Mouse (Mus musculus) adrenal gland, postnatal 10 days (tissue): ENCODE data around the gene Ttyh1. TPM values are rescaled to one million over a fixed set of nuclear protein-coding genes. Genes with fewer than 3 reads are reported as not detected.
"Not testable (repeated sequence)": the region's sequence is repeated elsewhere in the genome, so short reads cannot be mapped to it uniquely, and the experiment has no call there.

Experiments
- DNase-seq: peaks from one replicate; pipeline ENCODE4 v3.0.0; 2021; ENCODE audit warnings: mixed read lengths
- total RNA-seq, 2 experiments: library from RNA; stranded (reverse); gene quantifications; 2 replicates each; pipeline ENCODE4 v1.2.3; 2021

Ttyh1 gene
- total RNA-seq, 2 experiments from 2014 or later: 6.4 to 9.1 TPM

GRCm38 (mm10) chr7:4144046-4144445 is 24.8 kb downstream of the Ttyh1 start:
- DNase-seq: no peak

GRCm38 (mm10) chr7:4144766-4145551 is 25.8 kb downstream of the Ttyh1 start:
- DNase-seq: no peak

- DNase-seq: peak; percentile 78
Measured at GRCm38 (mm10) chr7:4145552-4146190, 26.5 kb downstream of the Ttyh1 start.

DNA sequence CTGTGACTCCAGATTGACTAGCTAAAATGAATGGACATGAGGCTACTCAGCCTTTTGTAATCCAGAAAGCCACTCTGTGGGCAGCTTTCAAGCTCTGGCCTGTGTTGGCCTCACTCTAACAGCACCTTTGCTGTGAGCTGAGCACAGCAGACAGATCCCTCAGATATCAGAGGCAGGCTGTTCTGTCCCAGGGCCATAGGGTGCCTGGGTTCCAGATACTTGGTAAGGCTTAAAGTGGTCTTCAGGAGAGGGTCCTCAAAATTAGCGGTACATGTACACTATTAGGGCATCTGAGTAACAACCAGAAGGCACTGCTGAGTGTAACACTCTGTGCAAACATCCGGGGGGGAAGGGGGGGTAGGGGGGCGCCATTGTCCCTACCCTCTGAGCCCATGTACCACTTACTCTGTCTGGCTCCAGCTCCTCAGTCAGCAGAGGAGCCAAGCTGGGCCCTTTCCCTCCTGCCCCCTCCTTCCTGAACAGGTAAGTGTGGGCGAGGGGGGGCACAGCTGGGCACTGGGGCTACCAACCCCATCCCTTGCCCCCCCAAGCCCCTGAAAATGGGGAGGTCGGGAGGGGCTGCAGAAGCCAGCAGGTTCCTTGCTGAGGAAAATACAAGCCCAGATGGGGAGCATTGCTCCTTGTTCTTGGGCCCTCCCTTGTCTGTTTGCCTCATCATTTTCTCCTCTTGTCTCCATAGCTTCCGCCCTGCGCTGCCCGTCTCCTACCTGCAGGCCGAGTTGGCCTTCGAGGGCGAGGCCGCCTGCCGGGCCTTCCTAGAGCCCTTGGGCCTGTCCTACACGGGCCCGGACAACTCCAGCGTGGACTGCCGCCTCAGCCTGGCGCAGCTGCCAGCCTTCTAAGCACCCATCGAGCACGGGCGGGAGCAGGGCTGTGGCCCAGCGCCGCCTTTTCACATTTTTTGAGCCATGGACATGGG is 27.3 kb downstream of the Ttyh1 start:
- peak; percentile 24 for DNase-seq

DNA sequence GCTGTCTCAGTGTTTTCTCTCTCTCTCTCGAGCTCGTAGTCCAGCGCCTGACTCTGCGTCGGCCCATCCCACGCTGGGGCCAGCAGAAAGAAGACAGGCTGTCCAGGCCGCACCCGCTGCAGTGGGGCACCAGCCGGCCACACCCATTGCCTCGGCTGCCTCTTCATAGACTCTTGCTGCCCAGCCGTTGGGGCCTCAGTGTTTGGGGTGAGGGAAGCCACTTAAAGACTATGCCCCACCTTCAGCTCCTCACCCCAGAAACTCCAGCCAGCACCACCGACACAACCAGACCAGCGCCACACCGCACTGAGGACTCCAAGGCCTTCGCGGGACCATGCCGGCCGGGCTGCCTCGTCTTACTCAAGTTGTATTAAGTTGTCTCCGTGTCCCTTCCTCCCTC is 28.2 kb downstream of the Ttyh1 start:
- peak; percentile 14 for DNase-seq

DNA sequence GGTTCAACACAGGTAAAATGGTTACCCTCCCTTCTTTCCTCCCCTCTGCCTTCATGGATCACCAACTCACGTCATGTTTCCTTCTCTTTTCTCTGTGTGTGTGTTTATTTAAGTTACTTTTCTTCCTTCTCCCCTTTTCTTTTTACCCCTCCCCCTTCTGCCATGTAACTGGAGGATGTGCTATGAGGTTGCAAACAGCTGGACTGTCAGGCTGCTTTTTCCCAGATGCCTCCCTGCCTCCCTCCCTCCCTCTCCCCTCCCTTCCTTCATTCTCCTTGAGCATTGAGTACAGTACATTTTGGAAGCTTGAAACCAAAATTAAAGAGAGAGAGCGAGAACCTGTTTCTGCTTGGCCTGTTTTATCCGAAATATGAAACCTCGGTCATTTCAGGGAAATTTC is 28.6 kb downstream of the Ttyh1 start:
- DNase-seq: no peak

GRCm38 (mm10) chr7:4148341-4149208 is 29.4 kb downstream of the Ttyh1 start:
- DNase-seq: peak; percentile 34

- DNase-seq: peak; percentile 85
Measured at GRCm38 (mm10) chr7:4149209-4150054, 30.2 kb downstream of the Ttyh1 start.

GRCm38 (mm10) chr7:4150059-4150541 is 30.9 kb downstream of the Ttyh1 start, which contains the start of gene Leng9:
Leng9 (minus strand) TSS chr7:4150374.
- DNase-seq: peak; percentile 62

GRCm38 (mm10) chr7:4150811-4151221 is 31.6 kb downstream of the Ttyh1 start:
- DNase-seq: peak; percentile 80

DNA sequence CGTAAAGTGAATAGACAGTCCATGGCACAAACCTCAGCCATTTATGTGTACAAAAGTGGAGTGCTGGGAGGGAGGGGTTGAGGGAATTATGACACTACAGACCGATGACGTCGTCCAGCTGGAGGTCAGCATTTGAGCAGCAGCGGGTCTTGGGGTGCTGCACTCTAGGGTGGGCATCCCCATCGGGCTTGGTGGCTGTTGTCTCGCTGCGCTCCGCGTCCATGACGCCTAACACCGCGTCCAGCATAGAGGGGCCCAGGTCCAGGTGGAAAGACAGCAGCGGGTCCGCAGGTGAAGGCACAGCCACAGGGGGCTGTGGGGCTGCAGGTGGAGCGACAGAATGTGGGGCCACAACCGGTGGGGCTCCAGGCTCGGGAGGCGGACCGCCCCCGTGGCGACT is 32.0 kb downstream of the Ttyh1 start:
- DNase-seq: peak; percentile 29

DNA sequence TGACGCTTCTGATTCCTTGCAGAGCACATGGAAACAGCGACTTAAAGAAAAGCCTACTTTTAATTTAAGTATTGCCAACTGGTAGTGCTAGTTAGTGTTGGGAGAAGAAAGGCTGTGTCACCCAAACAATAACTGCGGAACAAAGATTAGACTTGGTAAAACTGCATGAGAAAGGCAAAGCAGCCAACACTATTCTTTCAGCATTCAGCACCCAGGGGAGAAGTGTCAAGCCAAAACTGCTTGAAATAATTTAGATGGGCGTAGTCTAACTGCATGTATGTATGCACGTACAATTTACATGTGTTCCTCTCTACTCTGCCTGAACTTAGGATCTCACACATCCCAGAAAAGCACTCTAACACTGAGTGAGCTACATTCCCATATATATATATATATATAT is 35.1 kb downstream of the Ttyh1 start:
- DNase-seq: no peak

DNA sequence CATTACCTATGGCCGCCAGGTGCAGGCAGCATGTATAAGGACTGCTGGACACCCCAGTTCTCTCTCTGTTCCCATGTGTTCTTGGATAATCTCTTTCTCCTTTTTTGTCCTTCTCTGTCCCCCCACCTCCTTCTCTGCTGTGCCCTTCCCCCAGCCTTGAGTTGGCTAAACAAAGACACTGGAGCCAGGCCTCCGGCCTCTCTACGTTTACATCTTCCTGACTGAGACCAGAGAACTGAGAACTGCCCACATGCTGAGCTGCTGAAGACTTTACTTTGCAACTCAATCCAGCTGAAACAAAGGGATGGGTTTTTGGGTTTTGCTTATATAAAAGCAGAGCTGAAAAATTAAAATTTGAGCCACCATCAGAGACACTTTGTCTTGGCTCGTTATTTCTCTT is 35.8 kb downstream of the Ttyh1 start:
- no peak for DNase-seq

DNA sequence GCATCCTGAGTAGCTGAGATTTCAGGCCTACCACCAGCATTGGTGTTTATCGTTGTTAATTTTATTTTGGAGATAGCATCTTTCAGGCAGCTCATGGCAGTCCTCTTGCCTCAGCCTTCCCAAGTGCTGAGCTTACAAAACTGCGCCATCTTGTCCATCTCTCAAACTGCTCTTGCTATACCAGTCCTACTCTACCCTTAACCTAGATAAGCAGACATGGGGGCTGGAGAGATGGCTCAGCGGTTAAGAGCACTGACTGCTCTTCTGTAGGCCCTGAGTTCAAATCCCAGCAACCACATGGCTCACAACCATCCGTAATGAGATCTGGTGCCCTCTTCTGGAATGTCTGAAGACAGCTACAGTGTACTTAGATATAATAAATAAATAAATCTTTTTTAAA is 42.4 kb downstream of the Ttyh1 start:
- DNase-seq: not testable (repeated sequence)

GRCm38 (mm10) chr7:4163571-4164072 is 44.4 kb downstream of the Ttyh1 start:
- peak; percentile 33 for DNase-seq

GRCm38 (mm10) chr7:4164090-4164910 is 45.1 kb downstream of the Ttyh1 start, which contains the start of gene Cdc42ep5:
Cdc42ep5 (minus strand) TSS chr7:4164860.
- peak; percentile 78 for DNase-seq

GRCm38 (mm10) chr7:4165286-4165685 is 46.1 kb downstream of the Ttyh1 start:
- no peak for DNase-seq

GRCm38 (mm10) chr7:4167098-4167497 is 47.9 kb downstream of the Ttyh1 start:
- DNase-seq: peak; percentile 32
